Mouse (Mus musculus) liver (tissue): ENCODE measurements around the gene Arnt2.

ENCODE experiments used
- DNase-seq: peaks from one replicate; pipeline ENCODE4 v3.0.0-alpha.2; 2020; ENCODE audit warnings: mixed read lengths

Arnt2 gene

GRCm38 (mm10) chr7:84231396-84231795 is 178.6 kb downstream of the Arnt2 start:
- DNase-seq: no peak

GRCm38 (mm10) chr7:84227652-84228051 is 182.3 kb downstream of the Arnt2 start:
- no peak for DNase-seq

- no peak for DNase-seq
These were observed 183.1 kb downstream of the Arnt2 start for GRCm38 (mm10) chr7:84226909-84227308.

- no peak for DNase-seq
These were observed 197.9 kb downstream of the Arnt2 start for GRCm38 (mm10) chr7:84212112-84212511.

- DNase-seq: no peak
These were observed 199.2 kb downstream of the Arnt2 start for GRCm38 (mm10) chr7:84210585-84211291.

- DNase-seq: no peak
These were observed 206.0 kb downstream of the Arnt2 start for GRCm38 (mm10) chr7:84203981-84204380.

GRCm38 (mm10) chr7:84201151-84202068 is 208.6 kb downstream of the Arnt2 start:
- no peak for DNase-seq

- DNase-seq: no peak
These were observed 212.6 kb downstream of the Arnt2 start for GRCm38 (mm10) chr7:84197208-84197860.
